Comparison of ENCODE assay signal across 8 mouse cellular contexts in genomic region chr1:93479476-93480083, GRCm38 (mm10). TPM values are rescaled to one million over a fixed set of nuclear protein-coding genes. Genes with fewer than 3 reads are reported as not detected.
DNase-seq lines count a peak whose midpoint lies in the region; ATAC-seq and TF ChIP-seq lines count a peak whose summit lies in the region.

No protein-coding gene starts in this region.

- peak overlapping the region; percentile 56 for H3K4me3 ChIP-seq in left cerebral cortex, adult 2 months
- peak overlapping the region; percentile 88 for H3K4me3 ChIP-seq in embryonic facial prominence, embryonic 11.5 days (ENCODE audit: low read depth, low read length)
- peak overlapping the region; percentile 91 for H3K4me3 ChIP-seq in hindbrain, embryonic 10.5 days
- H3K4me3 ChIP-seq in midbrain, embryonic 16.5 days (ENCODE audit: low read depth, low read length): peak overlapping the region; percentile 87

- no peaks in the 10 kb centered on the region for H3K36me3 ChIP-seq in embryonic facial prominence, embryonic 11.5 days (replicated peaks; ENCODE audit: control insufficient read depth, insufficient read depth, low read depth, low read length)
- 0 out of 2 replicates have a peak, but pooled peaks cover 2% of the 10 kb centered on the region for H3K36me3 ChIP-seq in hindbrain, embryonic 10.5 days
- H3K36me3 ChIP-seq in midbrain, embryonic 16.5 days (ENCODE audit: control insufficient read depth, insufficient read depth, low read length): no peaks in the 10 kb centered on the region

- H3K27ac ChIP-seq in left cerebral cortex, adult 2 months: peak overlapping the region; percentile 99
- peak overlapping the region; percentile 63 for H3K27ac ChIP-seq in embryonic facial prominence, embryonic 11.5 days (replicated peaks; ENCODE audit: low read depth, low read length)
- H3K27ac ChIP-seq in hindbrain, embryonic 10.5 days: peak overlapping the region; percentile 91
- peak overlapping the region; percentile 97 for H3K27ac ChIP-seq in midbrain, embryonic 16.5 days (ENCODE audit: low read length)

- H3K4me1 ChIP-seq in embryonic facial prominence, embryonic 11.5 days (ENCODE audit: control insufficient read depth, insufficient read depth, low read length): no peaks in the 10 kb centered on the region
- H3K4me1 ChIP-seq in hindbrain, embryonic 10.5 days (replicated peaks): peaks cover 19% of the 10 kb centered on the region
- H3K4me1 ChIP-seq in midbrain, embryonic 16.5 days (ENCODE audit: control insufficient read depth, insufficient read depth, low read length): peaks cover 17% of the 10 kb centered on the region

- H3K4me2 ChIP-seq in embryonic facial prominence, embryonic 11.5 days (ENCODE audit: low read depth, low read length): peak overlapping the region; percentile 58
- peak overlapping the region; percentile 67 for H3K4me2 ChIP-seq in midbrain, embryonic 16.5 days (ENCODE audit: low read length)

- 6% methylated on average over 23 of the region's 23 CpGs for WGBS in embryonic facial prominence, embryonic 11.5 days
- WGBS in hindbrain, embryonic 10.5 days: 9% methylated on average over 23 of the region's 23 CpGs
- WGBS in midbrain, embryonic 16.5 days: 5% methylated on average over 23 of the region's 23 CpGs

- intact Hi-C loops in left cerebral cortex, adult 2 months (cut with DNase I): loop anchor here (2.0 kb wide), 2 partner anchors 137 to 275 kb away; partner anchors contain the start of genes Pask, Ppp1r7 and Thap4

- ATAC-seq in embryonic facial prominence, embryonic 11.5 days (replicated peaks; ENCODE audit: insufficient number of reproducible peaks, low FRiP score, low TSS enrichment, low read depth): no peak
- ATAC-seq in midbrain, embryonic 16.5 days: peak; percentile 2; the same call in 1 of the 2 replicates

- DNase-seq in left cerebral cortex, adult 2 months (ENCODE audit: extremely low spot score in 1 of 2, low spot score in 2 of 2): peak in 1 of 2 experiments; percentile 12
- DNase-seq in left cerebral cortex, adult 9 months (ENCODE audit: low spot score in 2 of 2): no peak
- DNase-seq in NIH3T3 (ENCODE audit: low read depth): peak; percentile 56
- peak; percentile 45 for DNase-seq in embryonic facial prominence, embryonic 11.5 days (ENCODE audit: low spot score)
- DNase-seq in hindbrain, embryonic 10.5 days (ENCODE audit: low spot score): no peak
- peak; percentile 43 for DNase-seq in liver
- no peak for DNase-seq in thymus, postnatal 14 days

- no peaks in the 10 kb centered on the region for H3K27me3 ChIP-seq in embryonic facial prominence, embryonic 11.5 days (ENCODE audit: control insufficient read depth, insufficient read depth, low read length)
- no peaks in the 10 kb centered on the region for H3K27me3 ChIP-seq in hindbrain, embryonic 10.5 days (ENCODE audit: insufficient read depth, poor library complexity, severe bottlenecking)
- H3K27me3 ChIP-seq in midbrain, embryonic 16.5 days (ENCODE audit: control insufficient read depth, insufficient read depth, low read depth, low read length): no peaks in the 10 kb centered on the region

- no peak for TF ChIP-seq CTCF in left cerebral cortex, adult 2 months (IDR thresholded peaks at IDR 0.05)

- peak overlapping the region; percentile 89 for H3K9ac ChIP-seq in embryonic facial prominence, embryonic 11.5 days (replicated peaks; ENCODE audit: low read length)
- H3K9ac ChIP-seq in midbrain, embryonic 16.5 days (ENCODE audit: low read depth, low read length): peak overlapping the region; percentile 88

- H3K9me3 ChIP-seq in embryonic facial prominence, embryonic 11.5 days (replicated peaks; ENCODE audit: control insufficient read depth, low read length): no peaks in the 10 kb centered on the region
- H3K9me3 ChIP-seq in hindbrain, embryonic 10.5 days: no peaks in the 10 kb centered on the region
- no peaks in the 10 kb centered on the region for H3K9me3 ChIP-seq in midbrain, embryonic 16.5 days (replicated peaks; ENCODE audit: control insufficient read depth, low read length, poor library complexity, severe bottlenecking)

RNA-seq across cellular contexts. Expression of gene Hdlbp, which starts 1.0 kb away (rescaled TPM):
- total RNA-seq in left cerebral cortex, adult 2 months (2021): 100 to 1,000 TPM; 163 to 165 TPM
- polyA plus RNA-seq in embryonic facial prominence, embryonic 11.5 days (2014; fragmentation: Nextera tagmentation; extraction: Ambion mirVana): 106 TPM in 2 replicates
- polyA plus RNA-seq in hindbrain, embryonic 10.5 days (2016; fragmentation: Nextera tagmentation; extraction: Ambion mirVana): 98.3 and 113 TPM in 2 replicates
- 53.5 and 66.7 TPM in 2 replicates for polyA plus RNA-seq in midbrain, embryonic 16.5 days (2015; fragmentation: Nextera tagmentation; extraction: Ambion mirVana)

RNA-seq across cellular contexts. Expression of gene Farp2, which starts 32.3 kb away (rescaled TPM):
- 10 to 100 TPM; 11.7 to 12.9 TPM for total RNA-seq in left cerebral cortex, adult 2 months (2021)
- polyA plus RNA-seq in embryonic facial prominence, embryonic 11.5 days (2014; fragmentation: Nextera tagmentation; extraction: Ambion mirVana): 6.9 and 7.7 TPM in 2 replicates
- polyA plus RNA-seq in hindbrain, embryonic 10.5 days (2016; fragmentation: Nextera tagmentation; extraction: Ambion mirVana): 4.1 and 4.8 TPM in 2 replicates
- 3.8 and 4.4 TPM in 2 replicates for polyA plus RNA-seq in midbrain, embryonic 16.5 days (2015; fragmentation: Nextera tagmentation; extraction: Ambion mirVana)

Comparison
In these comparisons a context has a peak if more than half of its experiments do, and no peak if none do; other contexts are left out.
1. DNase-seq: peak in NIH3T3 (single experiment), embryonic facial prominence, embryonic 11.5 days (single experiment) and liver (single experiment); none in left cerebral cortex, adult 9 months (0 of 2), hindbrain, embryonic 10.5 days (single experiment) and thymus, postnatal 14 days (single experiment).
2. Peak in every context shown above with its lines, with median percentiles within 50 percentile points of each other: H3K27ac ChIP-seq and H3K4me3 ChIP-seq.